Comparison of ENCODE assay signal across 9 mouse cellular contexts in genomic region chr11:109584843-109585713, GRCm38 (mm10). TPM values are rescaled to one million over a fixed set of nuclear protein-coding genes. Genes with fewer than 3 reads are reported as not detected.
A peak's percentile ranks its signal among the peaks of the same experiment; 100 is the strongest.
DNase-seq lines count a peak whose midpoint lies in the region; ATAC-seq and TF ChIP-seq lines count a peak whose summit lies in the region.
"Had no signal": no experiment of that assay in that cellular context is flagged by ENCODE, and none has a peak within 500 bp of the region (broad histone marks: within the 10 kb centered on the region; RNA-seq: fewer than 3 reads in every experiment).

No protein-coding gene starts in this region.

- no peaks in the 10 kb centered on the region for H3K4me1 ChIP-seq in ES-Bruce4 (ENCODE audit: control insufficient read depth, insufficient read depth, low read length)
- H3K4me1 ChIP-seq in heart, postnatal 0 days (ENCODE audit: control insufficient read depth, insufficient read depth): peaks cover 10% of the 10 kb centered on the region
- peaks cover 13% of the 10 kb centered on the region for H3K4me1 ChIP-seq in lung, embryonic 15.5 days
- peaks cover 2% of the 10 kb centered on the region for H3K4me1 ChIP-seq in olfactory bulb, adult 2 months (ENCODE audit: control insufficient read depth, insufficient read depth, low read length)

- H3K4me3 ChIP-seq in ES-Bruce4 (ENCODE audit: low read depth, low read length): no peak overlapping the region
- H3K4me3 ChIP-seq in heart, postnatal 0 days (ENCODE audit: low read depth, low read length): no peak overlapping the region
- H3K4me3 ChIP-seq in lung, embryonic 15.5 days: no peak overlapping the region
- no peak overlapping the region for H3K4me3 ChIP-seq in olfactory bulb, adult 2 months (ENCODE audit: insufficient read depth, low read depth, low read length)
- H3K4me3 ChIP-seq: limb, embryonic 12.5 days had no signal

- TF ChIP-seq EP300 in ES-Bruce4 (IDR thresholded peaks at IDR 0.05; ENCODE audit: insufficient read depth, low read depth, low read length): no peak
- TF ChIP-seq EP300 in heart, postnatal 0 days (IDR thresholded peaks at IDR 0.05; ENCODE audit: low read depth): no peak

- DNase-seq in brain, embryonic 14.5 days (ENCODE audit: low read depth): peak; percentile 90
- DNase-seq in fibroblast of lung, adult 2 months (ENCODE audit: low read depth): peak; percentile 28
- DNase-seq in heart, postnatal 0 days (ENCODE audit: low spot score): peak; percentile 79
- DNase-seq in layer of hippocampus, adult 8-10 months (ENCODE audit: low spot score in 2 of 2): peak; percentile 51 to 73
- DNase-seq in testis, postnatal 14 days (ENCODE audit: low spot score): peak; percentile 53

- no peak overlapping the region for H3K27ac ChIP-seq in ES-Bruce4 (ENCODE audit: insufficient read depth, low read length)
- H3K27ac ChIP-seq in heart, postnatal 0 days (ENCODE audit: low read depth): no peak overlapping the region
- H3K27ac ChIP-seq in lung, embryonic 15.5 days: no peak overlapping the region
- no peak overlapping the region for H3K27ac ChIP-seq in olfactory bulb, adult 2 months (ENCODE audit: insufficient read depth, low read depth, low read length)
- H3K27ac ChIP-seq: limb, embryonic 12.5 days had no signal

- TF ChIP-seq CTCF in ES-Bruce4 (IDR thresholded peaks at IDR 0.05; ENCODE audit: low read depth, low read length): peak; percentile 86
- TF ChIP-seq CTCF in brain, embryonic 14.5 days (IDR thresholded peaks at IDR 0.05; ENCODE audit: borderline replicate concordance, extremely low read depth, insufficient read depth, insufficient read length): peak; percentile 95
- peak; percentile 93 for TF ChIP-seq CTCF in heart, postnatal 0 days (IDR thresholded peaks at IDR 0.05; ENCODE audit: low read depth)
- TF ChIP-seq CTCF in olfactory bulb, adult 2 months (IDR thresholded peaks at IDR 0.05; ENCODE audit: insufficient read depth, low read depth, low read length): peak; percentile 49; the same call in 1 of the 2 replicates

- no peaks in the 10 kb centered on the region for H3K27me3 ChIP-seq in ES-Bruce4 (ENCODE audit: control insufficient read depth, insufficient read depth, low read length, poor library complexity, severe bottlenecking)
- no peaks in the 10 kb centered on the region for H3K27me3 ChIP-seq in heart, postnatal 0 days (ENCODE audit: control insufficient read depth, insufficient read depth, low read length)
- no peaks in the 10 kb centered on the region for H3K27me3 ChIP-seq in lung, embryonic 15.5 days
- H3K27me3 ChIP-seq: limb, embryonic 12.5 days had no signal

- no peak for TF ChIP-seq POLR2A in ES-Bruce4 (IDR thresholded peaks at IDR 0.05; ENCODE audit: insufficient read depth, low read length)
- no peak for TF ChIP-seq POLR2A in brain, embryonic 14.5 days (IDR thresholded peaks at IDR 0.05; ENCODE audit: borderline replicate concordance, extremely low read depth, insufficient read depth, insufficient read length, poor library complexity, severe bottlenecking)
- TF ChIP-seq POLR2A in olfactory bulb, adult 2 months (IDR thresholded peaks at IDR 0.05; ENCODE audit: insufficient read depth, low read depth, low read length): no peak

- no peaks in the 10 kb centered on the region for H3K9me3 ChIP-seq in ES-Bruce4 (replicated peaks; ENCODE audit: control insufficient read depth, insufficient read depth, low read length, poor library complexity, severe bottlenecking)
- no peaks in the 10 kb centered on the region for H3K9me3 ChIP-seq in heart, postnatal 0 days (replicated peaks; ENCODE audit: control insufficient read depth, low read length)
- H3K9me3 ChIP-seq in lung, embryonic 15.5 days: no peaks in the 10 kb centered on the region
- H3K9me3 ChIP-seq: limb, embryonic 12.5 days had no signal

- no peak overlapping the region for H3K9ac ChIP-seq in ES-Bruce4 (ENCODE audit: low read depth, poor library complexity, severe bottlenecking)
- H3K9ac ChIP-seq in heart, postnatal 0 days (replicated peaks; ENCODE audit: low read depth, low read length): no peak overlapping the region
- H3K9ac ChIP-seq in lung, embryonic 15.5 days: no peak overlapping the region
- H3K9ac ChIP-seq: limb, embryonic 12.5 days had no signal

- 0 out of 2 replicates have a peak, but pooled peaks have one; percentile 30 for ATAC-seq in heart, postnatal 0 days (ENCODE audit: insufficient read depth, low read depth)
- ATAC-seq in lung, embryonic 15.5 days (ENCODE audit: borderline replicate concordance, extremely low read depth, low FRiP score, low TSS enrichment): peak; percentile 40; the same call in 1 of the 2 replicates

- no peak overlapping the region for H3K4me2 ChIP-seq in heart, postnatal 0 days (ENCODE audit: low read depth, low read length)
- no peak overlapping the region for H3K4me2 ChIP-seq in lung, embryonic 15.5 days
- H3K4me2 ChIP-seq: limb, embryonic 12.5 days had no signal

- WGBS in heart, postnatal 0 days: 49% methylated on average over 11 of the region's 11 CpGs
- 40% methylated on average over 11 of the region's 11 CpGs for WGBS in lung, embryonic 15.5 days
- 41% methylated on average over 11 of the region's 11 CpGs for WGBS in olfactory bulb, adult 2 months

- no peaks in the 10 kb centered on the region for H3K36me3 ChIP-seq in ES-Bruce4 (ENCODE audit: control insufficient read depth, insufficient read depth, low read length, poor library complexity, severe bottlenecking)
- H3K36me3 ChIP-seq in heart, postnatal 0 days (replicated peaks; ENCODE audit: control insufficient read depth, insufficient read depth, low read length): peaks cover 46% of the 10 kb centered on the region
- H3K36me3 ChIP-seq in lung, embryonic 15.5 days: peaks cover 13% of the 10 kb centered on the region

RNA-seq across cellular contexts. Expression of gene Wipi1, which starts 26.7 kb away (rescaled TPM):
- polyA plus RNA-seq in ES-Bruce4 (2011; ENCODE audit: insufficient read depth, insufficient read length, low read depth, missing spikeins): 26.9 and 27.7 TPM in 2 replicates
- polyA plus RNA-seq in brain, embryonic 14.5 days (2012; rRNA removed): 7.1 and 10.2 TPM in 2 replicates
- 40.8 and 53.2 TPM in 2 replicates for total RNA-seq in heart, postnatal 0 days (2014; rRNA removed; ENCODE audit: low replicate concordance)
- polyA plus RNA-seq in heart, postnatal 0 days (2015; fragmentation: Nextera tagmentation; extraction: Ambion mirVana): 65.4 and 67.1 TPM in 2 replicates
- total RNA-seq in layer of hippocampus, adult 8-10 months (2022): 10 to 100 TPM; 22.9 to 25.6 (median 23.6) TPM
- 42.1 and 44.6 TPM in 2 replicates for polyA plus RNA-seq in lung, embryonic 15.5 days (2015; fragmentation: Nextera tagmentation; extraction: Ambion mirVana)
- polyA plus RNA-seq in olfactory bulb, adult 2 months (2012; ENCODE audit: insufficient read depth, insufficient read length, low replicate concordance, missing spikeins): not detected in 2 replicates

Comparison
In these comparisons a context has a peak if more than half of its experiments do, and no peak if none do; other contexts are left out.
1. DNase-seq: peak in every context shown above with its lines; median percentile 90 in brain, embryonic 14.5 days; 79 in heart, postnatal 0 days; 62 in layer of hippocampus, adult 8-10 months; 53 in testis, postnatal 14 days; 28 in fibroblast of lung, adult 2 months.